Mouse (Mus musculus) liver, embryonic 14.5 days (tissue): ENCODE data around the gene Pon1. TPM values are rescaled to one million over a fixed set of nuclear protein-coding genes. Genes with fewer than 3 reads are reported as not detected.
A peak's percentile ranks its signal among the peaks of the same experiment; 100 is the strongest.

Experiments used
- ATAC-seq: fragments of 200-750 bp; cut with Nextera tagmentation; 2 replicates; pipeline ENCODE4 v1.8.0; 2017; ENCODE audit warnings: moderate number of reproducible peaks, mild to moderate bottlenecking, moderate library complexity; ENCODE audit not compliant: insufficient read depth
- DNase-seq, 3 experiments: peaks; one replicate each; pipeline ENCODE4 v3.0.0-alpha.2; 2012 to 2013; ENCODE audit warnings: low read depth in 3 of 3, low spot score in 3 of 3
- H3K27ac ChIP-seq: fragments of 300-500 bp; sonication (generic); 2 replicates; pipeline ENCODE4 v1.5.1; 2014; ENCODE audit warnings: moderate library complexity, mild to moderate bottlenecking, control low read depth, inconsistent platforms
- H3K27me3 ChIP-seq: fragments of 300-500 bp; sonication (generic); 2 replicates; pipeline ENCODE4 v1.6.1; 2014; ENCODE audit warnings: mild to moderate bottlenecking, low read length, moderate library complexity; ENCODE audit not compliant: control insufficient read depth, insufficient read depth
- H3K36me3 ChIP-seq: fragments of 300-500 bp; sonication (generic); replicated peaks from 2 replicates; pipeline ENCODE4 v1.6.1; 2014; ENCODE audit warnings: low read depth; ENCODE audit not compliant: control insufficient read depth, insufficient read depth
- H3K4me1 ChIP-seq, 2 experiments: fragments of 200-500 bp in 1 of 2; fragments of 300-500 bp in 1 of 2; sonication (generic) in 1 of 2; replicated peaks; 2 replicates each; pipeline ENCODE4 v1.6.1; 2012 to 2014; ENCODE audit warnings: antibody characterized with exemption in 1 of 2, inconsistent platforms in 1 of 2, low read length in 1 of 2; ENCODE audit not compliant: control insufficient read depth in 2 of 2, insufficient read depth in 2 of 2
- H3K4me2 ChIP-seq: fragments of 300-500 bp; sonication (generic); 2 replicates; pipeline ENCODE4 v1.6.1; 2014; ENCODE audit warnings: low read depth, mild to moderate bottlenecking, control low read depth, moderate library complexity
- H3K4me3 ChIP-seq, 2 experiments: fragments of 200-500 bp in 1 of 2; fragments of 300-500 bp in 1 of 2; sonication (generic) in 1 of 2; 2 replicates each; pipeline ENCODE4 v1.5.1; 2012 to 2014; ENCODE audit warnings: low read depth in 2 of 2, low read length in 2 of 2, mild to moderate bottlenecking in 2 of 2, control low read depth in 1 of 2, inconsistent platforms in 1 of 2, moderate library complexity in 1 of 2; ENCODE audit not compliant: insufficient read depth in 1 of 2
- H3K9ac ChIP-seq: fragments of 300-500 bp; sonication (generic); replicated peaks from 2 replicates; pipeline ENCODE4 v1.6.1; 2014; ENCODE audit warnings: mild to moderate bottlenecking, control low read depth, moderate library complexity
- H3K9me3 ChIP-seq: fragments of 300-500 bp; sonication (generic); 2 replicates; pipeline ENCODE4 v1.6.1; 2016; ENCODE audit warnings: low read length, mixed read lengths; ENCODE audit not compliant: control insufficient read depth
- CTCF ChIP-seq: IDR thresholded peaks from 2 replicates; pipeline ENCODE4 v1.5.1; 2016; ENCODE audit warnings: antibody characterized with exemption, low read depth, control low read depth
- EP300 ChIP-seq: IDR thresholded peaks from 2 replicates; pipeline ENCODE4 v1.6.1; 2016; ENCODE audit warnings: antibody characterized with exemption, low read depth
- WGBS: fragments of 180-500 bp; shearing (Covaris S2); extraction: QIAGEN DNeasy Blood & Tissue Kit; methylation state at CpG from one replicate; pipeline ENCODE4 v1.1.7; 2014; ENCODE audit not compliant: insufficient replicate concordance; 5-methylcytosine and 5-hydroxymethylcytosine counted together
- polyA plus RNA-seq, 2 experiments: library from polyadenylated mRNA; depleted of rRNA in 1 of 2; stranded (reverse) in 1 of 2; unstranded in 1 of 2; fragments of >200 nt; fragmentation: Nextera tagmentation in 1 of 2; extraction: Ambion mirVana in 1 of 2; gene quantifications; 2 replicates each; pipeline versions ENCODE4 v1.2.1 to v1.2.3; 2012 to 2014

Pon1 gene
- 1.9 and 2.0 TPM in 2 replicates for polyA plus RNA-seq (2012; rRNA removed)
- polyA plus RNA-seq (2014; fragmentation: Nextera tagmentation; extraction: Ambion mirVana), result 2.8 and 4.4 TPM in 2 replicates

GRCm38 (mm10) chr6:5193693-5194092, at the start of gene Pon1:
Pon1 (minus strand) TSS chr6:5193946.
- H3K9ac ChIP-seq, result no peak within 1 kb of the TSS
- TF ChIP-seq CTCF (no peak), EP300 (no peak)
- ATAC-seq, result no peak
- 49% methylated on average over 5 of the region's 5 CpGs for WGBS
- no peaks in the 10 kb centered on the region for H3K36me3 ChIP-seq
- DNase-seq, result no peak
- no peaks in the 10 kb centered on the region for H3K27me3 ChIP-seq
- no peak within 1 kb of the TSS for H3K27ac ChIP-seq
- H3K4me2 ChIP-seq, result no peak within 1 kb of the TSS
- peaks cover 0 to 6% of the 10 kb centered on the region in 2 experiments; a peak in 2 of 4 replicates for H3K4me1 ChIP-seq
- no peak within 1 kb of the TSS for H3K4me3 ChIP-seq
- H3K9me3 ChIP-seq, result no peaks in the 10 kb centered on the region

GRCm38 (mm10) chr6:5238799-5239198, 45.1 kb upstream of the Pon1 start:
- Histone ChIP-seq H3K36me3 (peaks cover 2% of the 10 kb centered on the region; the same call in 1 of the 2 replicates), H3K9ac (no peak overlapping the region), H3K4me3 (no peak overlapping the region), H3K27me3 (no peaks in the 10 kb centered on the region), H3K4me1 (peaks cover 12 to 15% of the 10 kb centered on the region in 2 experiments), H3K27ac (no peak overlapping the region), H3K4me2 (no peak overlapping the region), H3K9me3 (no peaks in the 10 kb centered on the region)
- DNase-seq (no peak), ATAC-seq (no peak)
- 82% methylated on average over 3 of the region's 3 CpGs for WGBS
- TF ChIP-seq CTCF (no peak), EP300 (no peak)

- TF ChIP-seq CTCF, result no peak
- DNase-seq, result no peak
- H3K36me3 ChIP-seq, result peaks cover 2% of the 10 kb centered on the region; the same call in 1 of the 2 replicates
- H3K27ac ChIP-seq, result no peak overlapping the region; the same call in 1 of the 2 replicates
- no peak for ATAC-seq
- H3K4me2 ChIP-seq, result no peak overlapping the region
- no peak overlapping the region for H3K9ac ChIP-seq
- peaks cover 12 to 15% of the 10 kb centered on the region in 2 experiments for H3K4me1 ChIP-seq
- no peak overlapping the region for H3K4me3 ChIP-seq
- no peaks in the 10 kb centered on the region for H3K9me3 ChIP-seq
- 78% methylated on average over 4 of the region's 4 CpGs for WGBS
- H3K27me3 ChIP-seq, result no peaks in the 10 kb centered on the region
Measured at GRCm38 (mm10) chr6:5237510-5237909, 43.8 kb upstream of the Pon1 start.

DNA sequence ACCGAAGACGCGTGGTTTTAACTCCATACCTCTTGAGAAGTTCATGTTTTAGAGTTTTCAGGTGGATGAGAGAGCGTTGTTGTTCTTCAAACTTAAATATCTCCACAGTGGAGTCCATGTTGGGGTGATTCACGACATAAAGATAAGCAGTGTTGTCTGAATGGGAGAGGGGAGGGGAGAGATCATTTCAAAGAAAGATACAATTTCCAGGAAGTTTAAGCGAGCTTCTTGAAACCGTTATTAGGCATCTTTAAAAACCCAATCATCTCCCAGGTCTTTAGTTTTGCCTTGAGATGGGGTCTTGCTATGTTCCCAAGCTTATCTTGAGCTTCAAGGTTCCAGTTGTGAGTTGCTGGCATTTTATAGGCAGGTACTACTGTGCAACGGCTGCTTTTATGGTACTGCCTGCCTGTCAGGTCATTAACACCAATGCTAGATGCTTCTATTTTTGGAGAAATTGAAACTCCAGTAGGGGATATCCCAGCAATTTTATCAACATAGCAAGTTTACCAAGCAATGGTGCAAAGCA, 43.2 kb upstream of the Pon1 start:
- Histone ChIP-seq H3K9me3 (no peaks in the 10 kb centered on the region), H3K9ac (no peak overlapping the region; the same call in 1 of the 2 replicates), H3K4me2 (no peak overlapping the region; the same call in 1 of the 2 replicates), H3K27me3 (no peaks in the 10 kb centered on the region), H3K27ac (no peak overlapping the region; the same call in 1 of the 2 replicates), H3K4me1 (peaks cover 12 to 15% of the 10 kb centered on the region in 2 experiments), H3K4me3 (no peak overlapping the region), H3K36me3 (peaks cover 2% of the 10 kb centered on the region; the same call in 1 of the 2 replicates)
- TF ChIP-seq EP300 (no peak), CTCF (no peak)
- ATAC-seq (peak; percentile 50; the same call in 1 of the 2 replicates), DNase-seq (no peak)
- 56% methylated on average over 8 of the region's 8 CpGs for WGBS

DNA sequence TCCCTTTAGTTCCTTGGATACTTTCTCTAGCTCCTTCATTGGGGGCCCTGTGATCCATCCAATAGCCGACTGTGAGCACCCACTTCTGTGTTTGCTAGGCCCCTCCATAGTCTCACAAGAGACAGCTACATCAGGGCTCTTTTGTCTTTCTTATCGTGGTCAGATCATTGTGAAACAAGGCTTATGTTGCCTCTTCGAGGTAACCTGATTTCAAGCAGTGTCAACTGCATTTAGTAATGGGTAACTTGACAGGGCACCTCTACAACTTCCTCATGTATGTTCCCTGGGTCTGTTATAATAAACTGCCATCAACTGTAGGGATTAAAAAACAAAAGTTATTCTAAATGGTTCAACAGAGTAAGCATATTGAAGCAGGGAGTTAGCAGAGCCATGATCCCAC, 40.8 kb upstream of the Pon1 start:
- Histone ChIP-seq H3K9ac (no peak overlapping the region), H3K4me1 (peaks cover 12 to 15% of the 10 kb centered on the region in 2 experiments), H3K36me3 (peaks cover 2% of the 10 kb centered on the region), H3K27ac (no peak overlapping the region), H3K9me3 (no peaks in the 10 kb centered on the region), H3K27me3 (no peaks in the 10 kb centered on the region), H3K4me3 (no peak overlapping the region), H3K4me2 (no peak overlapping the region)
- WGBS, result 48% methylated on average over 3 of the region's 3 CpGs
- DNase-seq, result no peak
- no peak for TF ChIP-seq CTCF
- no peak for TF ChIP-seq EP300
- no peak for ATAC-seq
